In the genomic region with DNA sequence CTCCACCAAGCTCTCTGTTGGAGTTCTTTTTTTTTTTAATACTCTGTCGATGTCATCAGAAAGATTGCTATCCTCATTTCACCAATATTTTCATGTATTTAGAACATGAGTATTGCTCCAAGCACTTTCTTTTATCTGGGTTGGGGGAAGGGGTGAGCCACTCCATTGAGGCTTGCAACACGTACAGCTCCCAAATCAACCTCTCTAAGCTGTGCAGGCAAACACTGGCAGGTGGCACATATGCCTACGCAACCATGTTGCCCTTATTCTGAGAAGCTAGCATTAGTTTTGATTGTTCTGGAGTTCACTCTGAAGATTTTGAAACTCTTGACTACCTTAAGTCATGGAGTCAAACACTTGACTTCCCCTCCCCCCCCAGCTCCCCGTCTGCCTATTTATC, we compare ENCODE assay signal across 16 mouse cellular contexts.
"Had no signal": no experiment of that assay in that cellular context is flagged by ENCODE, and none has a peak within 500 bp of the region (broad histone marks: within the 10 kb centered on the region; RNA-seq: fewer than 3 reads in every experiment).

No protein-coding gene starts in this region.

- DNase-seq: retina, postnatal 1 day; right cerebral cortex, adult 18-20 months; right cerebral cortex, postnatal 14 days; right cerebral cortex, postnatal 25 days; right cerebral cortex, postnatal 4 days; spleen, adult 18-20 months; thymus, adult 18-20 months; thymus, adult 2 months; thymus, postnatal 14 days; thymus, postnatal 25 days; thymus, postnatal 36 days; thymus, postnatal 4 days had no signal

- H3K4me3 ChIP-seq: neural tube, embryonic 13.5 days; neural tube, embryonic 15.5 days; stomach, embryonic 15.5 days had no signal

- H3K27ac ChIP-seq: neural tube, embryonic 13.5 days; neural tube, embryonic 15.5 days; stomach, embryonic 15.5 days; stomach, postnatal 0 days had no signal
